Mouse (Mus musculus) retina, postnatal 1 day (tissue): ENCODE data around the gene Slc30a1.

Source experiments
- DNase-seq: peaks from one replicate; pipeline ENCODE4 v3.0.0-alpha.2; 2012

Gene Slc30a1

GRCm38 (mm10) chr1:191896806-191897552, 9.6 kb upstream of the Slc30a1 start:
- peak; percentile 73 for DNase-seq

- DNase-seq = no peak
These were observed 682 bp upstream of the Slc30a1 start for GRCm38 (mm10) chr1:191905637-191906533.

- DNase-seq = peak; percentile 71
These were observed 854 bp downstream of the Slc30a1 start for GRCm38 (mm10) chr1:191907431-191907810.

GRCm38 (mm10) chr1:191908906-191909305, 2.3 kb downstream of the Slc30a1 start:
- no peak for DNase-seq

GRCm38 (mm10) chr1:191909316-191909715, 2.7 kb downstream of the Slc30a1 start:
- no peak for DNase-seq

GRCm38 (mm10) chr1:191910646-191911045, 4.1 kb downstream of the Slc30a1 start:
- no peak for DNase-seq

GRCm38 (mm10) chr1:191911067-191911668, 4.6 kb downstream of the Slc30a1 start:
- no peak for DNase-seq

GRCm38 (mm10) chr1:191914647-191915046, 8.1 kb downstream of the Slc30a1 start:
- no peak for DNase-seq

GRCm38 (mm10) chr1:191915586-191915985, 9.0 kb downstream of the Slc30a1 start:
- no peak for DNase-seq

- no peak for DNase-seq
These were observed 10.3 kb downstream of the Slc30a1 start for GRCm38 (mm10) chr1:191916876-191917275.

- DNase-seq = no peak
These were observed 12.8 kb downstream of the Slc30a1 start for GRCm38 (mm10) chr1:191919336-191919735.

GRCm38 (mm10) chr1:191921701-191922100, 15.1 kb downstream of the Slc30a1 start:
- no peak for DNase-seq

GRCm38 (mm10) chr1:191925496-191925895, 18.9 kb downstream of the Slc30a1 start:
- no peak for DNase-seq

- no peak for DNase-seq
These were observed 20.1 kb downstream of the Slc30a1 start for GRCm38 (mm10) chr1:191926681-191927080.

GRCm38 (mm10) chr1:191928345-191928744, 21.8 kb downstream of the Slc30a1 start:
- no peak for DNase-seq

GRCm38 (mm10) chr1:191929065-191929464, 22.5 kb downstream of the Slc30a1 start:
- DNase-seq = no peak

GRCm38 (mm10) chr1:191929897-191930524, 23.4 kb downstream of the Slc30a1 start:
- no peak for DNase-seq

- DNase-seq = no peak
These were observed 24.0 kb downstream of the Slc30a1 start for GRCm38 (mm10) chr1:191930525-191931105.

- no peak for DNase-seq
These were observed 25.9 kb downstream of the Slc30a1 start for GRCm38 (mm10) chr1:191932286-191932985.

- DNase-seq = no peak
These were observed 26.5 kb downstream of the Slc30a1 start for GRCm38 (mm10) chr1:191932986-191933632.

- no peak for DNase-seq
These were observed 37.1 kb downstream of the Slc30a1 start for GRCm38 (mm10) chr1:191943638-191944037.
